8 mouse cellular contexts compared by ENCODE assay signal in the genomic region with DNA sequence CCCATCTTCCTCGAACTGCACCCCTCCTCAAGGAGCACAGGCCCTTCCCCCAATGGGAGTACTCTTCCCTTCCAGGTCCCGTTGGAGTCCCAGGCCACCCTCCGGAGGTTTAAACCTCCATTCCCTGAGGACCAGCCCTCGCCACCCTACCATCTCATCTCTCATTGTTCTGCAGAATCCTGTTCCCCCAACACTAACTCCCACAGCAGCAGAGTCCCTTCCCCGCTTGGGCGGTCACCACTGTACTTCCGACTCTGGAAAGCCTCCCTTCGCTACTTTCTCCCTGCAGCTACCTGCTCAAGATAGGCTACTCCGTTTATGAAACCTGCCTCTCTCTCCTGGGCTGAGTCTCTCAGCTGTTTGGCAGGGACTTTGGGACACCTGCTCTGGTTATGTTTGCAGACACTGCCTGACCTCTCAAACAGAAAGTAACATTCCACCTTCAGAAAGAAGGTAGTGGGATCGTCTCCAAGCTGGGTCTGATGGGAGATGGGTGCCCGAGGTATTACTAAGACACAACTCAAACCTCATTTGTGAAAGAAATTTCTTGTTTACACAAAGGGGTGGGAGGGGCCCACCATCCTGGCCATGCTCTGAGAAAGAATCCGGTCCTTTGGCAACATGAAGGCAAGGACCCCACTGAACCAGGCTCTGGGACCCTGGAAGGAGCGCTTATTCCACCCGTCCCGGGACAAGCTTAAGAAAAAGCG. TPM values are rescaled to one million over a fixed set of nuclear protein-coding genes. Genes with fewer than 3 reads are reported as not detected.
DNase-seq lines count a peak whose midpoint lies in the region; TF ChIP-seq lines count a peak whose summit lies in the region.

No protein-coding gene starts in this region.

- peak overlapping the region; percentile 19; the same call in 1 of the 2 replicates for H3K9ac ChIP-seq in liver, adult 2 months (ENCODE audit: low read depth, low read length)

- H3K4me3 ChIP-seq in liver, adult 2 months (ENCODE audit: insufficient read depth, low read depth, low read length) = peak overlapping the region; percentile 55; the same call in 1 of the 2 replicates
- peak overlapping the region; percentile 86 for H3K4me3 ChIP-seq in heart, embryonic 10.5 days
- H3K4me3 ChIP-seq in limb, embryonic 10.5 days = peak overlapping the region; percentile 72

- no peaks in the 10 kb centered on the region for H3K79me2 ChIP-seq in liver, adult 2 months (ENCODE audit: control insufficient read depth, insufficient read depth, low read length)

- no peak for TF ChIP-seq POLR2A in liver, adult 2 months (IDR thresholded peaks at IDR 0.05; ENCODE audit: extremely low read depth, insufficient read depth, low read length)

- H3K36me3 ChIP-seq in liver, adult 2 months (ENCODE audit: control insufficient read depth, insufficient read depth, low read length) = no peaks in the 10 kb centered on the region
- H3K36me3 ChIP-seq in heart, embryonic 10.5 days = peaks cover 3% of the 10 kb centered on the region; the same call in 1 of the 2 replicates
- no peaks in the 10 kb centered on the region for H3K36me3 ChIP-seq in limb, embryonic 10.5 days

- H3K4me1 ChIP-seq in liver, adult 2 months (ENCODE audit: control insufficient read depth, insufficient read depth, low read length) = 0 out of 2 replicates have a peak, but pooled peaks cover 4% of the 10 kb centered on the region
- peaks cover 78% of the 10 kb centered on the region for H3K4me1 ChIP-seq in heart, embryonic 10.5 days
- H3K4me1 ChIP-seq in limb, embryonic 10.5 days = peaks cover 30% of the 10 kb centered on the region

- H3K9me3 ChIP-seq in heart, embryonic 10.5 days = no peaks in the 10 kb centered on the region
- H3K9me3 ChIP-seq in limb, embryonic 10.5 days (replicated peaks) = no peaks in the 10 kb centered on the region

- no peak overlapping the region for H3K27ac ChIP-seq in liver, adult 2 months (replicated peaks; ENCODE audit: insufficient read depth, low read depth, low read length)
- H3K27ac ChIP-seq in heart, embryonic 10.5 days = peak overlapping the region; percentile 93
- peak overlapping the region; percentile 83; the same call in 1 of the 2 replicates for H3K27ac ChIP-seq in limb, embryonic 10.5 days

- WGBS in liver, adult 2 months = 12% methylated on average over 16 of the region's 16 CpGs
- 1% methylated on average over 16 of the region's 16 CpGs for WGBS in heart, embryonic 10.5 days
- 6% methylated on average over 16 of the region's 16 CpGs for WGBS in limb, embryonic 10.5 days

- DNase-seq in liver, adult 2 months (ENCODE audit: extremely low read depth, low read depth, low spot score) = no peak
- no peak for DNase-seq in liver
- no peak for DNase-seq in heart, embryonic 10.5 days (ENCODE audit: low spot score)
- DNase-seq in limb, embryonic 10.5 days (ENCODE audit: low spot score) = peak; percentile 38
- DNase-seq in neural tube, embryonic 10.5 days (ENCODE audit: extremely low spot score, low spot score) = peak; percentile 47
- DNase-seq in gastrocnemius, adult 8-10 months (ENCODE audit: low spot score in 2 of 2) = no peak
- no peak for DNase-seq in left cerebral cortex, adult 11 months (ENCODE audit: low spot score)
- no peak for DNase-seq in adrenal gland, postnatal 4 days (ENCODE audit: low spot score in 2 of 2)

- peaks cover 11% of the 10 kb centered on the region; the same call in 1 of the 2 replicates for H3K27me3 ChIP-seq in liver, adult 2 months (ENCODE audit: control insufficient read depth, insufficient read depth, low read length)
- H3K27me3 ChIP-seq in heart, embryonic 10.5 days (ENCODE audit: insufficient read depth, poor library complexity, severe bottlenecking) = 0 out of 2 replicates have a peak, but pooled peaks cover 6% of the 10 kb centered on the region
- H3K27me3 ChIP-seq in limb, embryonic 10.5 days (ENCODE audit: low read depth, poor library complexity, severe bottlenecking) = peaks cover 84% of the 10 kb centered on the region

- TF ChIP-seq CTCF in liver, adult 2 months (IDR thresholded peaks at IDR 0.05; ENCODE audit: low read depth, low read length) = no peak

RNA-seq across cellular contexts. Expression of gene Podxl, which starts 1.3 kb away (rescaled TPM):
- total RNA-seq in liver, adult 2 months (2014; rRNA removed) = 3.0 and 3.6 TPM in 2 replicates
- polyA plus RNA-seq in liver, adult 2 months (2012; rRNA removed) = 2.1 and 2.4 TPM in 2 replicates
- polyA plus RNA-seq in heart, embryonic 10.5 days (2016; fragmentation: Nextera tagmentation; extraction: Ambion mirVana) = 47.6 and 62.0 TPM in 2 replicates
- 12.1 and 14.0 TPM in 2 replicates for polyA plus RNA-seq in limb, embryonic 10.5 days (2016; fragmentation: Nextera tagmentation; extraction: Ambion mirVana)
- 10 to 100 TPM; 16.1 to 22.2 (median 18.0) TPM for total RNA-seq in gastrocnemius, adult 8-10 months (2022)
- total RNA-seq in adrenal gland, postnatal 4 days (2021) = 10 to 100 TPM; 51.6 to 82.9 TPM

Comparison
In these comparisons a context has a peak if more than half of its experiments do, and no peak if none do; other contexts are left out.
1. DNase-seq: peak in limb, embryonic 10.5 days (single experiment) and neural tube, embryonic 10.5 days (single experiment); none in liver, adult 2 months (single experiment), liver (single experiment), heart, embryonic 10.5 days (single experiment), gastrocnemius, adult 8-10 months (0 of 2), left cerebral cortex, adult 11 months (single experiment) and adrenal gland, postnatal 4 days (0 of 2).
2. Peak in every context shown above with its lines, with median percentiles within 50 percentile points of each other: H3K4me3 ChIP-seq.